Mouse (Mus musculus) midbrain, postnatal 0 days (tissue): ENCODE results near the gene Olfr985. TPM values are rescaled to one million over a fixed set of nuclear protein-coding genes. Genes with fewer than 3 reads are reported as not detected.

ENCODE experiments used
- ATAC-seq: fragments of 200-750 bp; cut with Nextera tagmentation; 2 replicates; pipeline ENCODE4 v1.8.0; 2017; ENCODE audit warnings: moderate number of reproducible peaks, mild to moderate bottlenecking, moderate TSS enrichment, moderate library complexity; ENCODE audit not compliant: low FRiP score
- DNase-seq: peaks from one replicate; pipeline ENCODE4 v3.0.0-alpha.2; 2015; ENCODE audit warnings: low spot score
- H3K27ac ChIP-seq: fragments of 300-500 bp; sonication (generic); 2 replicates; pipeline ENCODE4 v1.5.1; 2014; ENCODE audit warnings: low read depth, mild to moderate bottlenecking, low read length, mixed read lengths
- H3K27me3 ChIP-seq: fragments of 300-500 bp; sonication (generic); 2 replicates; pipeline ENCODE4 v1.6.1; 2014; ENCODE audit warnings: low read length, control low read depth, mixed read lengths; ENCODE audit not compliant: insufficient read depth
- H3K36me3 ChIP-seq: fragments of 300-500 bp; sonication (generic); 2 replicates; pipeline ENCODE4 v1.6.1; 2014; ENCODE audit warnings: low read length, control low read depth, mixed read lengths; ENCODE audit not compliant: insufficient read depth
- H3K4me1 ChIP-seq: fragments of 300-500 bp; sonication (generic); 2 replicates; pipeline ENCODE4 v1.6.1; 2014; ENCODE audit warnings: mild to moderate bottlenecking, control low read depth, antibody characterized with exemption, low read length, mixed read lengths; ENCODE audit not compliant: insufficient read depth
- H3K4me2 ChIP-seq: fragments of 300-500 bp; sonication (generic); 2 replicates; pipeline ENCODE4 v1.6.1; 2014; ENCODE audit warnings: low read depth, mild to moderate bottlenecking, low read length, mixed read lengths; ENCODE audit not compliant: poor library complexity, severe bottlenecking
- H3K4me3 ChIP-seq: fragments of 300-500 bp; sonication (generic); 2 replicates; pipeline ENCODE4 v1.5.1; 2014; ENCODE audit warnings: low read depth, mild to moderate bottlenecking, low read length, moderate library complexity
- H3K9ac ChIP-seq: fragments of 300-500 bp; sonication (generic); replicated peaks from 2 replicates; pipeline ENCODE4 v1.6.1; 2014; ENCODE audit warnings: mild to moderate bottlenecking, low read length, moderate library complexity, mixed read lengths; ENCODE audit not compliant: poor library complexity, severe bottlenecking
- H3K9me3 ChIP-seq: fragments of 300-500 bp; sonication (generic); 2 replicates; pipeline ENCODE4 v1.6.1; 2016; ENCODE audit warnings: low read length, control low read depth
- CTCF ChIP-seq: IDR thresholded peaks from 2 replicates; pipeline ENCODE4 v1.5.1; 2016; ENCODE audit warnings: antibody characterized with exemption, mild to moderate bottlenecking
- WGBS: fragments of 180-500 bp; shearing (Covaris S2); extraction: QIAGEN DNeasy Blood & Tissue Kit; methylation state at CpG from one replicate; pipeline ENCODE4 v1.1.7; 2014; 5-methylcytosine and 5-hydroxymethylcytosine counted together
- polyA plus RNA-seq: library from polyadenylated mRNA; unstranded; fragments of >200 nt; fragmentation: Nextera tagmentation; extraction: Ambion mirVana; gene quantifications from 2 replicates; pipeline ENCODE4 v1.2.1, GENCODE M21; 2015
- total RNA-seq: library from RNA; depleted of rRNA; stranded (reverse); fragments of >200 nt; gene quantifications from 2 replicates; pipeline ENCODE4 v1.2.3, GENCODE M21; 2014

The Olfr985 gene
- total and polyA plus RNA-seq, 2 experiments from 2014 or later = not detected

DNA sequence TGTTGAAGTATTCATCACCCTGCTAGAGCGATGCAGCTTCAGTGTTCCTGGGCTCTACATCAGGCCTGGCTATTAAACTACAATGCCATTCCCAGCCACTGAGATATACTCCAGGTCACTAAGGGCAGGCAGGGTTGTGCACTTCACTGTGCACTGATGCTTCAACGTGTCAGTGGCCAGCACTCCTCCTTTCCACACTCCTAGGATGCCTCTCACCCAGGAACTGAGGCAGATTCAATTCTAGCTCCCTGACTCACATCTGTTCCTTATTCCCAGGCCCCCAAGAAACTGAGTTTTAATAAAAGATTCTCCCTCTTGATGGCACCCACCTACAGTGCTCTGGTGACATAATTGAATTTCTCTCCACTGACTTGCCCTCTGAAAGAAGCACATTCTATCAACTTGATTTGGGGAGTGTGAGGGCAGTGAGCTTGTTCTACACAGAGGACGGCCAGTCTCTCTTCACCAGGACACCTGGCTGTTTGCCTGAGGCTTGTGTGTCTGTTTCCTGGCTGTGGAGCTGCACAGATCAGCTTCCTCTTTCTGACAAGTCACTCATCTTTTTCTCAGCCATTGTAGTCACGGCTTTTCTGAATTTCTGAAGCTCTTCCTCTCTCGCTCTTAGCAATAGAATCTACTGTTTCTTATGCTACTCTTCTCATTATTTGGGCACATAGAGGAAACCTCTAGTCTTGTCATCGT lies 7.2 kb upstream of the Olfr985 start:
- WGBS = 82% methylated on average over 6 of the region's 6 CpGs
- DNase-seq = no peak
- no peak for ATAC-seq
- H3K9me3 ChIP-seq = no peaks in the 10 kb centered on the region
- H3K27ac ChIP-seq = no peak overlapping the region
- no peaks in the 10 kb centered on the region for H3K36me3 ChIP-seq
- no peaks in the 10 kb centered on the region for H3K27me3 ChIP-seq
- no peak for TF ChIP-seq CTCF
- no peaks in the 10 kb centered on the region for H3K4me1 ChIP-seq
- no peak overlapping the region for H3K4me3 ChIP-seq
- H3K9ac ChIP-seq = no peak overlapping the region
- no peak overlapping the region for H3K4me2 ChIP-seq

DNA sequence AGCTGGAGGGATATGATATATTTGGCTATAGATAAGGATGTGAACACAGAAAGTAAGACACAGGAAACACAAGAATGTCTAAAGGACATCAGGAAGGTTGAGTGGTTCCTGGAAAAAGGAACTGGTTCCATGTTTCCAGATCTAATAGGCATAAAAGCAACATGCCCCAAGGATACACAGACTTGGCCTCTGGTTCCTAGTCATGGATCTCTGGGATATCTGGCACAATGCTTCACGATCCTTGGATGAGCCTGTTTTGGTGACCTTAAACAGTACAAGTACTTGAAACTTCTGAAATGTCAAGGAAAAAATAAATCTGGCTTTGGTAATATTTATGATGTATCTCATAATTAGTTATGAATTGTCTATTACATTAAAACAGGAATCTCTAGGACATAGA lies 572 bp upstream of the Olfr985 start:
- no peak for TF ChIP-seq CTCF
- ATAC-seq (no peak), DNase-seq (no peak)
- H3K4me3 ChIP-seq = no peak overlapping the region
- no peaks in the 10 kb centered on the region for H3K27me3 ChIP-seq
- H3K36me3 ChIP-seq = no peaks in the 10 kb centered on the region
- H3K27ac ChIP-seq = no peak overlapping the region
- H3K4me1 ChIP-seq = no peaks in the 10 kb centered on the region
- no peak overlapping the region for H3K9ac ChIP-seq
- 95% methylated on average over 1 of the region's 1 CpGs for WGBS
- H3K9me3 ChIP-seq = no peaks in the 10 kb centered on the region
- H3K4me2 ChIP-seq = no peak overlapping the region

DNA sequence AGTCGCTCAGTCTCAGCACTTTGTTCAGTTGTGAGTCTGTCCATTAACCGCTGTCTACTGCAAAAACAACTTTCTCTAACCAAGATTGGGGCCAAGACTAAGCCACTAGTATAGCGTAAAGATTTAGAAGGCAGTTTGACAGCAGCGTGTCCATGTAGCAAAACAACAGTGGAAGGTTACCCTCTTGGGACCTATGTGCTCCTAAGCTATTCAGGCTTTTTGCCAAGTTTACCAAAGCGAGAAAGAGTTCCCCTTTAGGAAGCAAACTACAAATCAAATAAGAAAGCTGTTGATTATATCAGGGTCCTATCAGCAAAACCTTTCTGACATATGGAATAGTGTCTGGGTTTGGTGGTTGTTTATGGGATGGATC lies 12.7 kb downstream of the Olfr985 start:
- WGBS = 76% methylated on average over 5 of the region's 5 CpGs
- no peak overlapping the region for H3K9ac ChIP-seq
- TF ChIP-seq CTCF = no peak
- H3K4me2 ChIP-seq = no peak overlapping the region
- DNase-seq (no peak), ATAC-seq (no peak)
- no peaks in the 10 kb centered on the region for H3K27me3 ChIP-seq
- no peaks in the 10 kb centered on the region for H3K9me3 ChIP-seq
- no peak overlapping the region for H3K4me3 ChIP-seq
- no peaks in the 10 kb centered on the region for H3K36me3 ChIP-seq
- H3K4me1 ChIP-seq = no peaks in the 10 kb centered on the region
- no peak overlapping the region for H3K27ac ChIP-seq

- no peak overlapping the region for H3K4me2 ChIP-seq
- 62% methylated on average over 10 of the region's 10 CpGs for WGBS
- no peaks in the 10 kb centered on the region for H3K27me3 ChIP-seq
- ATAC-seq = no peak
- no peaks in the 10 kb centered on the region for H3K9me3 ChIP-seq
- no peak overlapping the region for H3K27ac ChIP-seq
- no peak for TF ChIP-seq CTCF
- DNase-seq = no peak
- H3K4me1 ChIP-seq = no peaks in the 10 kb centered on the region
- no peaks in the 10 kb centered on the region for H3K36me3 ChIP-seq
- H3K9ac ChIP-seq = no peak overlapping the region
- no peak overlapping the region for H3K4me3 ChIP-seq
Measured at GRCm38 (mm10) chr9:40116645-40117286, 13.2 kb downstream of the Olfr985 start.

DNA sequence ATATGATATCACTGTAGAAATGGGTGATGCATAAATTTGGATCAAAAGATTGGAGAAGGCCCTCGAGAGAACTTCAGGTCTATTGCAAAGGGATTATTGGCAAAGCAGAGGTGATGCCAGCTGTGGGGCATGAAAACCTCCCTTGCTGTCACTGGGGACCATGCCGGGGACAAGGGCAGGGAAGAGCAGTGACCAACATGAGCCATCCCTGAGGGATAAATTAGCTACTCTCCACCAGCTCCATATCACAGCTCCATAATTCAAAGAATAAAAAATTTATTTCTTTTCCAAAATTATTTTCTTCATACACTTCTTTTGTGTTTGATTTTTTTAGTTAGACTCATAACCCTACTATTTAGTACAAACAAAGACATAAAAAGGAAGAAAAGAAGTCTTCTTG lies 15.9 kb downstream of the Olfr985 start, which contains the start of gene Olfr984:
Gene Olfr984 (minus strand): TSS at position 101 of the 400 bp plus-strand sequence.
- no peaks in the 10 kb centered on the region for H3K4me1 ChIP-seq
- H3K27ac ChIP-seq = no peak within 1 kb of the TSS
- no peaks in the 10 kb centered on the region for H3K9me3 ChIP-seq
- H3K9ac ChIP-seq = no peak within 1 kb of the TSS
- no peaks in the 10 kb centered on the region for H3K27me3 ChIP-seq
- DNase-seq = no peak
- H3K4me3 ChIP-seq = no peak within 1 kb of the TSS
- no peak for ATAC-seq
- 82% methylated on average over 2 of the region's 2 CpGs for WGBS
- H3K4me2 ChIP-seq = no peak within 1 kb of the TSS
- no peaks in the 10 kb centered on the region for H3K36me3 ChIP-seq
- no peak for TF ChIP-seq CTCF

- no peak for TF ChIP-seq CTCF
- ATAC-seq = no peak
- H3K4me3 ChIP-seq = no peak overlapping the region
- H3K36me3 ChIP-seq = no peaks in the 10 kb centered on the region
- H3K9me3 ChIP-seq = no peaks in the 10 kb centered on the region
- no peak overlapping the region for H3K9ac ChIP-seq
- no peak for DNase-seq
- WGBS = 68% methylated on average over 3 of the region's 3 CpGs
- no peaks in the 10 kb centered on the region for H3K4me1 ChIP-seq
- no peak overlapping the region for H3K27ac ChIP-seq
- no peak overlapping the region for H3K4me2 ChIP-seq
- no peaks in the 10 kb centered on the region for H3K27me3 ChIP-seq
Measured at GRCm38 (mm10) chr9:40094769-40095168, 35.2 kb downstream of the Olfr985 start.
